Mouse (Mus musculus): ENCODE data around the gene Oser1. TPM values are rescaled to one million over a fixed set of nuclear protein-coding genes. Genes with fewer than 3 reads are reported as not detected.
A peak's percentile ranks its signal among the peaks of the same experiment; 100 is the strongest.
"Not testable (repeated sequence)": the region's sequence is repeated elsewhere in the genome, so short reads cannot be mapped to it uniquely, and the experiment has no call there.

Oser1 gene
- total RNA-seq, 2 experiments from 2014 or later: 76.0 to 101 TPM

- not testable (repeated sequence) for ATAC-seq (replicated peaks; ENCODE audit: poor library complexity, severe bottlenecking)
These were observed 13.2 kb downstream of the Oser1 start for GRCm38 (mm10) chr2:163411344-163411743.

DNA sequence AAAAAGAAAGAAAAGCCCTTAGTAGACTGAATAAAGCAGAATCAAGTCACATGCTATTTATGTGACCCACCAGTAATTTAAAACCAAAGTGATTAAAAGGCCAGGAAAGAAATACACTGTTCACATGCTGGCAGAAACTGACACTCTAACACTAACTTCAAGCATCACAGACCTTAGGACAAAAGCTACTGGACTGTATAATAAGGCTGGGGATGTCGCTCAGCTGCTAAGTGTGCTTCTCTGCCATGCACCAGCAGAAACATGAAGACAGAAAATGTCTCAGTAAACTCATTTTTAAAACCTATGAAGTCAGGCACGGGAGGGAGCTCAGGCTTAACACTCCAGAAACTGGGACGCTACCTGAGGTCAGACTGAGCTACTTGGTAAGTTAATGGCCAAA, 14.3 kb downstream of the Oser1 start:
- no peak for ATAC-seq (replicated peaks; ENCODE audit: poor library complexity, severe bottlenecking)

DNA sequence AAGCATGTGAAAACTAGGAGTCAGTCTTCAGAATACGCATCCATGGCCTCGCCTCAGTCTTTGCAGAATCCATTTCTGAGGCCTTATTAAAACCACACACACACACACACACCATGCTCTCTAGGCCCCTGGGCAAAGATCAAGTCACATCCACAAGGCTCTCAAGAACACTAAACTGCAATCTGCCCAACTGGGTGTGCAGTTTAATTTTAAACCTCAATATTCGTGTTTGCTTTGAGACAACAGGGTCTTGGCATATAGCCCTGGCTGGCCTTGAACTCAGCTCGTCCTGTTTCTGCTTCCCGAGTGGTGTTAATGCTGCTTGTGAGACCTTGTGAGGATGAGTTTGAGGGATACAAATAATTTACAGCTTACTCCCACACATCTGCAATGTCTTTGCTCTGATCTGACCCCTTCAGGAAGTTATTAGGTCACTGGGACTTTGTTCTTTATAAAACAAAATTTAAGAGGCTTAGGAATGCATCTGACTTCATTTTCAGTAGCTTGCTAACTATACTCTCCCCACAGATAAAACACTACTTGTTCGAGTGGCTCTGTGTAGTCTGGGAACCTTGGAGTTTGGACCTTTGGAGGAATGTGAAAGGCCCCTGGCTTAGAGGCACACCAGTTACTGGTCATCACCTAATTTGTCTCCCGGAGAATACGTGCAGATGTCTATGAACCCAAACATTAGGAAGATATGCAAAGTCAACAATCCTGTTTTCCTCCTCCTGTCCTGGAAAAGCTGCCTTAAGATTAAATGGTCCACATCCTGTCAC, 20.3 kb downstream of the Oser1 start:
- no peak for ATAC-seq (replicated peaks; ENCODE audit: poor library complexity, severe bottlenecking)

- ATAC-seq (replicated peaks; ENCODE audit: poor library complexity, severe bottlenecking): peak; percentile 92
These were observed 23.3 kb downstream of the Oser1 start for GRCm38 (mm10) chr2:163401221-163401620.

GRCm38 (mm10) chr2:163399222-163399621, 25.3 kb downstream of the Oser1 start:
- no peak for ATAC-seq (replicated peaks; ENCODE audit: poor library complexity, severe bottlenecking)

DNA sequence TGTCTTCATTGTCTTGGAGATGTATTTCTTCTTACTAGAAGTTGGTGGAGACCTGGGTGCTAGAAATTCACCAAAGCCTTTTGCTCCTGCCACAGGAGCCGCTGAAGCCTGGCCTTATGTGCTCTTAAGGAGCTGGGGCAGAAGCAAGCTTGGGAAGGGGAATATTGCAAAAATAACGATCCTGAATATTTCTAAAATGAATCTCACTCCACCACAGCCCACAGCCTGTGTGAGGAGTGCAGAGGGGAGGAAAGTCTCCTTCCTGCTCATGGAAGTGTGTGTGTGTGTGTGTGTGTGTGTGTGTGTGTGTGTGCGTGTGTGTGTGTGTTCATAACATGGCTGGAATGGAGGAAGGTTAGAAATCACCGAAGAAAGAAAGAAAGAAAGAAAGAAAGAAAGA, 25.7 kb downstream of the Oser1 start:
- ATAC-seq (replicated peaks; ENCODE audit: poor library complexity, severe bottlenecking): no peak

GRCm38 (mm10) chr2:163397905-163398304, 26.6 kb downstream of the Oser1 start, which contains the start of gene Jph2:
TSS of gene Jph2 (minus strand) at chr2:163397993.
- no peak for ATAC-seq (replicated peaks; ENCODE audit: poor library complexity, severe bottlenecking)

GRCm38 (mm10) chr2:163397071-163397470, 27.4 kb downstream of the Oser1 start:
- ATAC-seq (replicated peaks; ENCODE audit: poor library complexity, severe bottlenecking): no peak

- no peak for ATAC-seq (replicated peaks; ENCODE audit: poor library complexity, severe bottlenecking)
These were observed 29.5 kb downstream of the Oser1 start for GRCm38 (mm10) chr2:163394977-163395376.

DNA sequence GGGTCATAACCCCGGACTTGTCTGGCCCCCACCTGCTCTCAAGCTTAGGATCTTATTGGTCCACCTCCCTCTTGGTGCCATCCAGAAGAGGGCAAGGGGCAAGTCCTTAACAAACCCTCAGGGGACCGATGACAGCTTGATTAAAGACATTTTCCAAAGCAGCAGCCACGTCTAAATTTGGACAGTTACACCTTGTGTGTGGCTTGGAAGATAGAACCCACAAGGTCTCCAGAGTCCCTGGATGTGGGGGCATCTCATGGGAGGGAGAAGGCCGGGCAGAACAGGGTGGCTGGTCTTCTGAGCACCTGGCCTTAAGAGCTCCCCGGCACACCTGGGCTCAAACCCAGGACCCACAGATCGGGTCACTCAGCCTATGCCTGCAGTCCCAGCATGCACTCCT, 30.5 kb downstream of the Oser1 start:
- ATAC-seq (replicated peaks; ENCODE audit: poor library complexity, severe bottlenecking): no peak

DNA sequence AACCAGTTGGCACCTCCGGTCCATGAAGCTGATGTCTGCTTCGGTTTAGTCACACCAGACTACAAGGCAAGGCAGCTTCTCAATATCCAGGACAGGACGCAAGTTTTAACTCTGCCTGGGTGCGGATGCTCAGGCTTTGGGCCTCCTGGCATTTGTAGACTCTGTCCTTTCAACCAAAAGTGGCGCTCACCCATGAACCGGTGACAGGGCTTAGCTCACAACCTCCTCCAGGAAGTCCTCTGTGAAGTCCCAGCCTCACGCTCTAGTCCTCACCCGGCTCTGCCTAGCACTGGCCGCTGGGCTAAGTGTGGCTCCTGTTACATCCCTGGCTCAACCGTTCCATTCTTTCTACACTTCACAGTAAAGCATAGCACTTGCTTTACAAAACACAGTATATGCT, 31.3 kb downstream of the Oser1 start:
- ATAC-seq (replicated peaks; ENCODE audit: poor library complexity, severe bottlenecking): no peak

DNA sequence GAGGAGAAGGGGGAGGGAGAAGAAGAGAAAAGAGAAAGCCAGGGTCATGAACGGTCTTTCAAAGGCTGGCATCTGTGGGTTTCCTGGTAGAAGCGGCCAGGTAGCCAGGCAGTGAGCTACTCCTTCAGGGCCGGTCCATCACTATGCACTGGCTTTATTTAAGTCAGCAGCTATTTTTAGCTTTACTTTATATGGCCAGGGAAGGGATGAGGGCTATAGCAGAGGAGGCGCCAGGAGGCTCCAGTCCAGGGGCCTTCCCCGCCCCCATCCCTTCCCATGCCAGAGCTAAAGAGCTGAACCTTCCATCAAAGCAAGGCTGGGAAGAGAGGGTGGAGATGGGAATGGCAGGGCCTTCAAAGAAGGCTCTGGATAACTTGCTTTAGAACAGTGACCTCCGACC, 32.1 kb downstream of the Oser1 start:
- ATAC-seq (replicated peaks; ENCODE audit: poor library complexity, severe bottlenecking): no peak

DNA sequence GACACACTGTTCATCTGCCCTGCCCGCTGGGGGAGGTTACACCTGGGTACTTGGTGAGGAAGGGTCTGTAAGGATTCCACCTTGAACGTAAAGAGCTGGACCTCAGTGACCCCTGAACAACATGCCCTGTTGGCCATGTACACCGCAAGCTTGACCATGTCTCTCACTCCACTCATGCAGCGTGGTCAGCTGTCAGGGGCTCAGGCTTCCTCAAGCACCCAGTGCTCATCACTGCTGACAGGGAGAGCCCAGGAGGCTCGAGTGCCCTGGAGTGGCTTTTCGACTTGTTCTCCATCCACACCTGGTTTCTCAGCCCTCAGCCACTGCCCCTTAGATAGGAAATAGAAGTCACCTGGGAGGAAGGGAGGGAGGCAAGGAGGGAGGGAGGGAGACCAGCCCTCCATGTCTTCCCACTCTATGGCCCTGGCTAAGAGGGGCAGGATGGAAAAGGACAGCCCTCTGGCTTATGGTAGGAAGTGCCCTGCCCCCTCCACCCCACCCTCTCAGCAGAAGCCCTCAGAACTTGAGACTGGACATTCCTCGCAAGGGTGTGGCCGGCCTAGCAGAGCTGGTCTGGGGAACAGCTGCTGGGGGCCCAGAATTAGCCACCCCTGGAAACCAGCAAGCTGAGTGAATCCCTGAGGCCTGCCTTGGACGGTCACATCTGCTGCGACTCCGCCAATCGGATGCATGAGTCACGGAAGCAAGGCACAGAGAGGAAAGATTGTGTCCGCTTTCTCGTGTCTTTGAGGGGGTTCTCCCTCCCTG, 37.9 kb downstream of the Oser1 start:
- ATAC-seq (replicated peaks; ENCODE audit: poor library complexity, severe bottlenecking): no peak

DNA sequence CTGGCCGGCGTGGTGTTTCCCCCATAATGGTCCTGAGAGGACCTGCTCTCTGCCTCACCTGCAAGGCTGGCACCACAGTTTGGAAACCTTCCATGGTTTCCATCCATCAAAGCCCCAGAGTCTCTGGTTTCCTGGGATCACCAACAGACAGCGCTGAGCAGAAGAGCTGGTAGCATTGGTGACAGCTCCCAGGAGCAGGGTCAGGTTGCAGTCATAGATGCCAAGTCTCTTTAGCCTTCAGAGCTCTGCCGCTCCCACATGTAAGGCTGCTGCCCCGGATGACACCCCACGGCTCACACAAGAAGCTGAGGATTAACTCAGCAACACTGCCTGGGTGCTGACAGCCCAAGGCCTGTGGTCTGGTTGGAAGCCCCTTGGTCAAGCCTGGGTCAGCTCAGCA, 39.4 kb downstream of the Oser1 start:
- ATAC-seq (replicated peaks; ENCODE audit: poor library complexity, severe bottlenecking): no peak

DNA sequence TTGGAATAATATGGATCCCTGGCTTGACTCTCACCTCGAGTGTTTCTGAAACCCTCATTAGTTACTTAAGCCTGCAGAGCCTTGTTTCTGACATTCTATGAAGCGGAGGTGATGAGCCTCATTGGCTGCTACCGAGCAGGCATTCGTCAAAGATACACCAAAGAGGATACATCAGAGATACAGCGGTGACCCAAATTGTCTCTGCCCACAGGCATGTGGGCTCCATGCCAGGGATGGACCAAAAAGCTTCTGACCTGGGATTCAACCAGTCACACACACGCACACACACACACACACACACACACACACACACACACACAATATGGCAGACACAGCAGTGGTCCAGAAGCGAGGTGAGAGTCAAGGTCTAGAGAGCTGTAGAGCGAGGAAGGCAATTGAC, 43.3 kb downstream of the Oser1 start:
- ATAC-seq (replicated peaks; ENCODE audit: poor library complexity, severe bottlenecking): no peak

- ATAC-seq (replicated peaks; ENCODE audit: poor library complexity, severe bottlenecking): no peak
These were observed 45.1 kb downstream of the Oser1 start for GRCm38 (mm10) chr2:163379366-163379765.

- no peak for ATAC-seq (replicated peaks; ENCODE audit: poor library complexity, severe bottlenecking)
These were observed 48.4 kb downstream of the Oser1 start for GRCm38 (mm10) chr2:163376082-163376481.

- no peak for ATAC-seq (replicated peaks; ENCODE audit: poor library complexity, severe bottlenecking)
These were observed 49.0 kb downstream of the Oser1 start for GRCm38 (mm10) chr2:163375468-163375867.

DNA sequence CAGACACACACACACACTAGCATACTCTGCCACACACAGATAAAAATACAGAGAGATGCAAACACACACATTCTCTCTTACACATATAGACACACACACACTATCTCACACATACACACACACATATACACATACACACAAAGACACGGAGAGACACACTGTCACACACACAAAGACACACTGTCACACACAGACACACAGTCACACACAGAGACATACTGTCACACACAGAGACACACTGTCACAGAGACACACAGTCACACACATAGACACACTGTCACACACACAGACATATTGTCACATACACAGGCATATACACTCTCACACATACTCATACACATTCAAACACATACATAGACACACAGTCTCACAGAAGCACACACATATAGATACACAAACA, 51.9 kb downstream of the Oser1 start:
- ATAC-seq (replicated peaks; ENCODE audit: poor library complexity, severe bottlenecking): no peak

- no peak for ATAC-seq (replicated peaks; ENCODE audit: poor library complexity, severe bottlenecking)
These were observed 54.3 kb downstream of the Oser1 start for GRCm38 (mm10) chr2:163370175-163370574.

DNA sequence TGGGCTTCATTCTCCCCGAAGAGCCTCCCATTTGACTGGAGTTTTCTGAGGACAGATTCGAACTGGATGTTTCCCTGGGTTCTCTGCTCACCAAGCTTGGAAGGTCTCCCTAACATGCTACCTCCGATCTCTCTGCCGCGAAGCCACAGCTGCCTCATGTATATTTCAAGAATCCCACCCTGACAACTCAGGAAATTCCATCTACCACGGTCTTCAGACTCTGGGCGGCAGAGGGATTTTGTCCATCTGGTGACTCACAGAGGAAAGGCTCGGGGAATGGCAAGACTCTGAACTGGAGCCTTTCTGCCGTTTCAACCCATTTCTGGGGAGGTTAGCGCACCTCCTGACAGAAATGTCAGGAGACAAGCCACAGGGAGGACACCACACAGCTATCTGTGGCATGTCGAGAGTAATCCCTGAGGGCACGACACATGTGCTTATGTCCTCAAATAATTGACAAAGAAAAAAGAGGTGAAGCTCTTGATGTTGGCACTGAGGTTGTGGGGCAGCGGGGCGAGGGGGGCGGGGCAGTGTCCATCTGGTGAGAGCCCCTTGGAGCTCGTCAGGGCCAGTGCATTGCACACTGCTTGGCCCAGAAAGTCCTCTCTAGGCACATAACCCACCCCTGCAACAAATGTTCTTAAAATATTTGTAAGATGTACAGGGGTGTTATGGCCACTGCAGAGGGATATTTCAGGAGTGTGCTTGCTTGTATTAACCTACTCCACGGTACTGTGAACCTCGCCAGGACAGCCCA, 59.5 kb downstream of the Oser1 start:
- no peak for ATAC-seq (replicated peaks; ENCODE audit: poor library complexity, severe bottlenecking)

All from granulocyte monocyte progenitor cell, adult 5-6 weeks (primary cell).